Mouse (Mus musculus): Measurements from ENCODE around the gene Arl5c. TPM values are rescaled to one million over a fixed set of nuclear protein-coding genes. Genes with fewer than 3 reads are reported as not detected.

Gene Arl5c
- total and polyA plus RNA-seq, 2 experiments from 2014 or later, result 2.9 TPM; not detected in 1

DNA sequence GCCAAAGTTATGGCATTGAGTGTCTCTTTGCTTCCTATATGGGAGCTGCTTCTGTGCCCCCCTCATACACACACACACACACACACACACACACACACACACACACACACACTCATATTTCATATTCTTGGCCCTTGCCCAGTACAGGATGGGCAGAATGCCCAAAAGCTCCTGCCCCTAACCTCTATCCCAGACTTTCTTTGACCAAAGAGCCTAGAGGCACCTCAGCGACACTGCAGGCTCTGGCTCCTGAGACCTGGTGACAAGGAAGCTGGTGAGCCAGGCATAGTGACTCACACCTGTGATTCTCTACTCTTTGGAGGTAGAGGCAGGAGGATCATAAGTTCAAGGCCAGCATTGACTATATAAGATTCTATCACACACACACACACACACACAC lies 24.7 kb upstream of the Arl5c start:
- Histone ChIP-seq H3K36me3 (replicated peaks; ENCODE audit: control insufficient read depth, insufficient read depth, low read length) (0 out of 2 replicates have a peak, but pooled peaks cover 4% of the 10 kb centered on the region), H3K9me3 (replicated peaks; ENCODE audit: control insufficient read depth, low read length) (no peaks in the 10 kb centered on the region), H3K27me3 (ENCODE audit: control insufficient read depth, insufficient read depth, low read length) (no peaks in the 10 kb centered on the region), H3K4me1 (ENCODE audit: control insufficient read depth, insufficient read depth) (peaks cover 14% of the 10 kb centered on the region), H3K27ac (ENCODE audit: low read depth) (no peak overlapping the region), H3K9ac (replicated peaks; ENCODE audit: low read depth, low read length) (no peak overlapping the region), H3K4me3 (ENCODE audit: low read depth, low read length) (no peak overlapping the region), H3K4me2 (ENCODE audit: low read depth, low read length) (no peak overlapping the region)
- TF ChIP-seq CTCF (IDR thresholded peaks at IDR 0.05; ENCODE audit: low read depth) (peak; percentile 11; the same call in 1 of the 2 replicates), EP300 (IDR thresholded peaks at IDR 0.05; ENCODE audit: low read depth) (no peak)
- WGBS, result 50% methylated on average over 1 of the region's 1 CpGs
- no peak for ATAC-seq (ENCODE audit: insufficient read depth, low read depth)
- DNase-seq (ENCODE audit: low spot score), result no peak

DNA sequence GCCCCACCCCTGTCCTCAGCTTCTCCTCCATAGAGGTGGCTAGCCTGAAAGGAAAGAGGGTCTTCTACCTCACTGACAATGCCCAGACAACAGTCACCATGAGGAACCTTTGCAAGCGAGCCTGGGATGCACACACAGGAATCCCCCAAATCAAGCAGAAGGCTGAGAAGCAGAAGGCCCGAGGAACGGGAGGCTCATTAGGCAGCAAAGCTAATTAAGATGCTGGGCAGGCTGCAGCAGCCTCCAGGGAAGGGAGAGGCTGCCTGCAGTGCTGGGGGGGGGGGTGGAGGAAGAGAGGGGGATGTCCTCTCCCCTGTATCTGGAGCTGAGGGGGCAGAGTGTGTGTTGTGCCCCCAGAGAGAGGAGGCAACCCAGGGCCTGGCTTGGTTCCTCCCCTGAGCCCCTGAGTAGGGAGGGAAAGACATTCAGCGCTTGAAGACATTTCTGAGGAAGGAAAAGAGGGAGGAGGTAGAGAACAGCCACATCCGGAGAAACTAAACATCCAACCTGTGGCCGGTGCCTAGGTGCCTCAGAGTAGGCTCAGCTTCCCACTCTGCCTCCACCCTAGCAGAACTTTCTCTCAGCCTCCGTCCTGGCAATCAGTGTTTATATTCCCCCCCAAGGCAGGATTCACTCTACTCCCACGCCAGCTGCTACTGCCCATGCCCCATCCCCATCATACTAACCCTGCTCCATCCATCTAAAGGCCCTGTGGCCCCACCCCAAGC lies 24.1 kb upstream of the Arl5c start:
- ATAC-seq (ENCODE audit: insufficient read depth, low read depth) (no peak), DNase-seq (ENCODE audit: low spot score) (no peak)
- H3K4me3 ChIP-seq (ENCODE audit: low read depth, low read length), result no peak overlapping the region
- 0 out of 2 replicates have a peak, but pooled peaks cover 4% of the 10 kb centered on the region for H3K36me3 ChIP-seq (replicated peaks; ENCODE audit: control insufficient read depth, insufficient read depth, low read length)
- no peaks in the 10 kb centered on the region for H3K27me3 ChIP-seq (ENCODE audit: control insufficient read depth, insufficient read depth, low read length)
- 58% methylated on average over 8 of the region's 8 CpGs for WGBS
- TF ChIP-seq EP300 (IDR thresholded peaks at IDR 0.05; ENCODE audit: low read depth) (no peak), CTCF (IDR thresholded peaks at IDR 0.05; ENCODE audit: low read depth) (no peak)
- H3K4me2 ChIP-seq (ENCODE audit: low read depth, low read length), result no peak overlapping the region
- H3K9me3 ChIP-seq (replicated peaks; ENCODE audit: control insufficient read depth, low read length), result no peaks in the 10 kb centered on the region
- H3K27ac ChIP-seq (ENCODE audit: low read depth), result no peak overlapping the region
- H3K4me1 ChIP-seq (ENCODE audit: control insufficient read depth, insufficient read depth), result peaks cover 13% of the 10 kb centered on the region
- H3K9ac ChIP-seq (replicated peaks; ENCODE audit: low read depth, low read length), result no peak overlapping the region

DNA sequence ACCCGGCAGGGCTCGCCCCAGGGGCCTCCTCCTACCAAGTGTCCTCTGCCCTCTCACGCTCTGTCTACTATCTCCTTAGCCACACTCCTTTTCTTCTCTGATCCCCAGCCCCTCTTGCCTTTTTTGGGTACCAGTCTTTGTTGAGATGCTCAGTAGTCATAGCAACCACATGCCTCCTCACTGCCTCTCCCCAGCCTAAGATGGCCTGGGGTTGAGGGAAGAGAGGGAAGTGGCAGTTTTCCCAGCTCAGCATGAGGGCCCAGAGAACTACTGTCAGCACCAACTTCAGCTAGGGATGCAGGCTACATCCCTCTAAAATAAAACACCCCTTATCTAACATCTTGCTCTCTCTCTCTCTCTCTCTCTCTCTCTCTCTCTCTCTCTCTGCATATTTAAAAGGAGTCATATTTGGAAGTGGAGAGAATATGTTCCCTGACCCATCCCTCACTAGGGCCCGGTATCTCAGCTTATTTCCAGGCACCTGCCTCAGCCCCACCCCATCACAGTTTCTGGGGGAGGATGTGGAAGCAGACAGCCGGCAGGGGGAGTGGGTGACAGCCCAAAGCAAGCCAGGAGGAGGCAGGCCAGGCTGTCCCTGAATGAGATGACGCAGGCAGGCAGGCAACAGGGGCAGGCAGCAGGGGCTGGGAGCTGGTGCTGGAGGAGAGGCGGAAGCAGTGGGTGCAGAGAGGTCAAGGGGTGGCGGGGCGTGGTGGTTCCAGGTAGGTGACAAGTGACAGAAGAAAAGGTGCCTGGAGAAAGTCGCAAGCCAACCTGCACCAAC lies 23.1 kb upstream of the Arl5c start:
- no peak for DNase-seq (ENCODE audit: low spot score)
- peak; percentile 46 for TF ChIP-seq CTCF (IDR thresholded peaks at IDR 0.05; ENCODE audit: low read depth)
- TF ChIP-seq EP300 (IDR thresholded peaks at IDR 0.05; ENCODE audit: low read depth), result no peak
- Histone ChIP-seq H3K4me2 (ENCODE audit: low read depth, low read length) (no peak overlapping the region), H3K4me1 (ENCODE audit: control insufficient read depth, insufficient read depth) (peaks cover 13% of the 10 kb centered on the region), H3K27ac (ENCODE audit: low read depth) (no peak overlapping the region), H3K9ac (replicated peaks; ENCODE audit: low read depth, low read length) (no peak overlapping the region), H3K9me3 (replicated peaks; ENCODE audit: control insufficient read depth, low read length) (no peaks in the 10 kb centered on the region), H3K36me3 (replicated peaks; ENCODE audit: control insufficient read depth, insufficient read depth, low read length) (0 out of 2 replicates have a peak, but pooled peaks cover 7% of the 10 kb centered on the region), H3K27me3 (ENCODE audit: control insufficient read depth, insufficient read depth, low read length) (no peaks in the 10 kb centered on the region), H3K4me3 (ENCODE audit: low read depth, low read length) (no peak overlapping the region)
- 45% methylated on average over 10 of the region's 10 CpGs for WGBS
- no peak for ATAC-seq (ENCODE audit: insufficient read depth, low read depth)

DNA sequence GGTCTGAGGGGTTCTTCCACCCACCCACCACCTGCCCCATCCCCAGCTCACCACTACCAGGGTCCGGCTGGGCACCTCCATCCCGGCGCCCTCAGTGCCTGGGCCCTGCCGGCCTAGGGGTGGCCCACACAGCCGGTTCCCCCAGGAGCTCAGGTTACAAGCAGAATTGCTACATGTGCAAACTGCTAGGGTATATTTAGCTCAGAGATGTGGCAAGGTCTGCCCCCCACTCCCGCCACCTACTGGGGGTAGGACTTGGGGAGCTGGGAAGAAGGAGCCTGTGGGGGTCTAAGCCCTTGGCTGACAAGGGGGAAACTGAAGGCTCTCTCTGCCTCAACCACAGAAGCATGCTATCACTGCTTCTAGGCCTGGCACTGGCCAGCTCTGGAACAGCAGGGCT lies 22.2 kb upstream of the Arl5c start:
- no peaks in the 10 kb centered on the region for H3K27me3 ChIP-seq (ENCODE audit: control insufficient read depth, insufficient read depth, low read length)
- H3K4me3 ChIP-seq (ENCODE audit: low read depth, low read length), result no peak overlapping the region
- DNase-seq (ENCODE audit: low spot score), result no peak
- 68% methylated on average over 6 of the region's 6 CpGs for WGBS
- no peak overlapping the region for H3K4me2 ChIP-seq (ENCODE audit: low read depth, low read length)
- no peak overlapping the region for H3K27ac ChIP-seq (ENCODE audit: low read depth)
- no peak overlapping the region for H3K9ac ChIP-seq (replicated peaks; ENCODE audit: low read depth, low read length)
- ATAC-seq (ENCODE audit: insufficient read depth, low read depth), result no peak
- TF ChIP-seq CTCF (IDR thresholded peaks at IDR 0.05; ENCODE audit: low read depth), result no peak
- TF ChIP-seq EP300 (IDR thresholded peaks at IDR 0.05; ENCODE audit: low read depth), result no peak
- H3K36me3 ChIP-seq (replicated peaks; ENCODE audit: control insufficient read depth, insufficient read depth, low read length), result 0 out of 2 replicates have a peak, but pooled peaks cover 8% of the 10 kb centered on the region
- peaks cover 13% of the 10 kb centered on the region for H3K4me1 ChIP-seq (ENCODE audit: control insufficient read depth, insufficient read depth)
- H3K9me3 ChIP-seq (replicated peaks; ENCODE audit: control insufficient read depth, low read length), result no peaks in the 10 kb centered on the region

DNA sequence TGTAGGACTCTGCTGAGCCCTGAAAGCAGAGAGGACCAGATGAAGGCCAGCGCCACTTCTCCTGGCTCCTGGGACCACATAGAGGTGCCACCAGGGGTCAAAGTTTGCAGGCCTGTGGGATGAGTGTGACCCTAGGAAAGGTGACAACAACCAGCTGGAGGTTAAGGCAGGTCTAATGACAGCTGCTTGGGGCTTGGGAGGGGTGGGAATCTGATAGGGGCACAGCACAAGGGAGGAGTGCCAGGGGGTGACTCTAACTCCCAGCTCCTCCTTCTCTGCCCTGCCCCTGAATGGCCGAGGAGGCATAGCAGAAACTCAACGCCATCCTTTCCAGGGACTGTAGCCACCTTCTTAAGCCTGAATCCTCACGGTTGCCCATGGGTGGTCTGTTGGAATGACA lies 20.8 kb upstream of the Arl5c start:
- 75% methylated on average over 4 of the region's 4 CpGs for WGBS
- Histone ChIP-seq H3K27me3 (ENCODE audit: control insufficient read depth, insufficient read depth, low read length) (no peaks in the 10 kb centered on the region), H3K36me3 (replicated peaks; ENCODE audit: control insufficient read depth, insufficient read depth, low read length) (0 out of 2 replicates have a peak, but pooled peaks cover 8% of the 10 kb centered on the region), H3K9me3 (replicated peaks; ENCODE audit: control insufficient read depth, low read length) (no peaks in the 10 kb centered on the region), H3K9ac (replicated peaks; ENCODE audit: low read depth, low read length) (no peak overlapping the region), H3K4me3 (ENCODE audit: low read depth, low read length) (no peak overlapping the region), H3K27ac (ENCODE audit: low read depth) (no peak overlapping the region), H3K4me2 (ENCODE audit: low read depth, low read length) (no peak overlapping the region), H3K4me1 (ENCODE audit: control insufficient read depth, insufficient read depth) (peaks cover 9% of the 10 kb centered on the region)
- ATAC-seq (ENCODE audit: insufficient read depth, low read depth), result no peak
- no peak for TF ChIP-seq CTCF (IDR thresholded peaks at IDR 0.05; ENCODE audit: low read depth)
- TF ChIP-seq EP300 (IDR thresholded peaks at IDR 0.05; ENCODE audit: low read depth), result no peak
- no peak for DNase-seq (ENCODE audit: low spot score)

Data from heart, postnatal 0 days (tissue).